Comparison of ENCODE assay signal across 13 mouse cellular contexts in the genomic region with DNA sequence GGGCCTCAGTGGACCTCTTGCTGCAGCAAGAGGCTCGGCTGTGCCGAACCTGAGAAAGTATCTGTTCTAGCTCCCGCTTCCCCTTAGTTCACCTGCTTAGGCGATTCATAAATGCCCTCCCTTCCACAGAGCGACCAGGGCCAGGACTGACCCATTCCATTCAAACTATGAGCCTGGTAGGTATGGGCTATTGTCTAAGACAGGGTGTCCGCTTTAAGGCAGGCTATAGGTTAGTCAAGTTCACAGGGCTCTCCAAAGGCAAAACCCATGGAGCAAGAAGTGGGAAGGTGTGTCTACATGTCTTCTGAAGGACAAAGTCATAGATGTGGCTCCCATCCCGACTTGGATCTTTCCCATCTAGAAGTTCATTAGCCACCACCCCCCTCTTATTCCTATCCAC. TPM values are rescaled to one million over a fixed set of nuclear protein-coding genes. Genes with fewer than 3 reads are reported as not detected.
DNase-seq lines count a peak whose midpoint lies in the region; ATAC-seq and TF ChIP-seq lines count a peak whose summit lies in the region.
"Had no signal": no experiment of that assay in that cellular context is flagged by ENCODE, and none has a peak within 500 bp of the region (broad histone marks: within the 10 kb centered on the region; RNA-seq: fewer than 3 reads in every experiment).

No protein-coding gene starts in this region.

- no peak for TF ChIP-seq CTCF in forebrain, postnatal 0 days (IDR thresholded peaks at IDR 0.05; ENCODE audit: low read depth)

- peaks cover 14% of the 10 kb centered on the region for H3K36me3 ChIP-seq in heart, embryonic 13.5 days
- H3K36me3 ChIP-seq in embryonic facial prominence, embryonic 11.5 days (replicated peaks; ENCODE audit: control insufficient read depth, insufficient read depth, low read depth, low read length) = no peaks in the 10 kb centered on the region
- no peaks in the 10 kb centered on the region for H3K36me3 ChIP-seq in forebrain, postnatal 0 days (ENCODE audit: insufficient read depth)
- H3K36me3 ChIP-seq in midbrain, embryonic 15.5 days (replicated peaks) = no peaks in the 10 kb centered on the region

- intact Hi-C loops in heart, postnatal 36 days (cut with DNase I) = loop anchor here (2.0 to 10.0 kb wide), 4 partner anchors 18 to 292 kb away; a partner anchor contains a TSS

- 0 out of 2 replicates have a peak overlapping the region, but pooled peaks have one; percentile 93 for H3K4me3 ChIP-seq in heart, embryonic 13.5 days
- H3K4me3 ChIP-seq in embryonic facial prominence, embryonic 11.5 days (ENCODE audit: low read depth, low read length) = peak overlapping the region; percentile 48
- H3K4me3 ChIP-seq in forebrain, postnatal 0 days (ENCODE audit: low read depth, low read length) = peak overlapping the region; percentile 74
- peak overlapping the region; percentile 82 for H3K4me3 ChIP-seq in midbrain, embryonic 15.5 days

- peaks cover 72% of the 10 kb centered on the region for H3K4me1 ChIP-seq in heart, embryonic 13.5 days
- peaks cover 39% of the 10 kb centered on the region for H3K4me1 ChIP-seq in embryonic facial prominence, embryonic 11.5 days (ENCODE audit: control insufficient read depth, insufficient read depth, low read length)
- H3K4me1 ChIP-seq in forebrain, postnatal 0 days (ENCODE audit: insufficient read depth) = peaks cover 37% of the 10 kb centered on the region
- peaks cover 77% of the 10 kb centered on the region for H3K4me1 ChIP-seq in midbrain, embryonic 15.5 days

- no peak overlapping the region for H3K4me2 ChIP-seq in heart, embryonic 13.5 days
- H3K4me2 ChIP-seq in embryonic facial prominence, embryonic 11.5 days (ENCODE audit: low read depth, low read length) = peak overlapping the region; percentile 51; the same call in 1 of the 2 replicates
- peak overlapping the region; percentile 96 for H3K4me2 ChIP-seq in forebrain, postnatal 0 days (ENCODE audit: low read depth)
- peak overlapping the region; percentile 71 for H3K4me2 ChIP-seq in midbrain, embryonic 15.5 days

- no peak overlapping the region for H3K27ac ChIP-seq in heart, embryonic 13.5 days (replicated peaks)
- peak overlapping the region; percentile 25; the same call in 1 of the 2 replicates for H3K27ac ChIP-seq in embryonic facial prominence, embryonic 11.5 days (replicated peaks; ENCODE audit: low read depth, low read length)
- no peak overlapping the region for H3K27ac ChIP-seq in forebrain, postnatal 0 days (ENCODE audit: low read depth, low read length)
- peak overlapping the region; percentile 97 for H3K27ac ChIP-seq in midbrain, embryonic 15.5 days
- H3K27ac ChIP-seq: liver, embryonic 14.5 days had no signal

- 80% methylated on average over 7 of the region's 7 CpGs for WGBS in heart, embryonic 13.5 days
- 82% methylated on average over 7 of the region's 7 CpGs for WGBS in embryonic facial prominence, embryonic 11.5 days
- 18% methylated on average over 7 of the region's 7 CpGs for WGBS in forebrain, postnatal 0 days
- 25% methylated on average over 7 of the region's 7 CpGs for WGBS in midbrain, embryonic 15.5 days

- no peak for ATAC-seq in heart, embryonic 13.5 days (ENCODE audit: extremely low read depth, insufficient number of reproducible peaks, low FRiP score, low TSS enrichment)
- ATAC-seq in embryonic facial prominence, embryonic 11.5 days (replicated peaks; ENCODE audit: insufficient number of reproducible peaks, low FRiP score, low TSS enrichment, low read depth) = no peak
- no peak for ATAC-seq in forebrain, postnatal 0 days
- ATAC-seq in midbrain, embryonic 15.5 days (replicated peaks) = no peak

- no peak for DNase-seq in heart, adult 8-10 months (ENCODE audit: low spot score)
- DNase-seq in embryonic facial prominence, embryonic 11.5 days (ENCODE audit: low spot score) = no peak
- DNase-seq in forebrain, postnatal 0 days = no peak
- DNase-seq in frontal cortex, postnatal 10 days (ENCODE audit: low spot score in 2 of 2) = no peak
- DNase-seq in adrenal gland, postnatal 36 days = no peak
- no peak for DNase-seq in heart, postnatal 36 days
- DNase-seq: adrenal gland, adult 2 months; kidney, adult 2 months had no signal

- no peak overlapping the region for H3K9ac ChIP-seq in heart, embryonic 13.5 days
- H3K9ac ChIP-seq in embryonic facial prominence, embryonic 11.5 days (replicated peaks; ENCODE audit: low read length) = peak overlapping the region; percentile 69
- peak overlapping the region; percentile 68; the same call in 1 of the 2 replicates for H3K9ac ChIP-seq in forebrain, postnatal 0 days
- peak overlapping the region; percentile 81 for H3K9ac ChIP-seq in midbrain, embryonic 15.5 days
- H3K9ac ChIP-seq: liver, embryonic 14.5 days had no signal

- no peaks in the 10 kb centered on the region for H3K9me3 ChIP-seq in heart, embryonic 13.5 days
- no peaks in the 10 kb centered on the region for H3K9me3 ChIP-seq in embryonic facial prominence, embryonic 11.5 days (replicated peaks; ENCODE audit: control insufficient read depth, low read length)
- no peaks in the 10 kb centered on the region for H3K9me3 ChIP-seq in forebrain, postnatal 0 days (ENCODE audit: low read length)
- no peaks in the 10 kb centered on the region for H3K9me3 ChIP-seq in midbrain, embryonic 15.5 days

- peaks cover 59% of the 10 kb centered on the region for H3K27me3 ChIP-seq in heart, embryonic 13.5 days (replicated peaks)
- H3K27me3 ChIP-seq in embryonic facial prominence, embryonic 11.5 days (ENCODE audit: control insufficient read depth, insufficient read depth, low read length) = peaks cover 57% of the 10 kb centered on the region
- no peaks in the 10 kb centered on the region for H3K27me3 ChIP-seq in forebrain, postnatal 0 days (ENCODE audit: insufficient read depth, low read length)
- H3K27me3 ChIP-seq in midbrain, embryonic 15.5 days (replicated peaks) = no peaks in the 10 kb centered on the region

RNA-seq across cellular contexts. Expression of a gene that starts 1.2 kb away (rescaled TPM):
- polyA plus RNA-seq in heart, embryonic 13.5 days (2015; fragmentation: Nextera tagmentation; extraction: Ambion mirVana) = 40.6 and 42.6 TPM in 2 replicates
- 10 to 100 TPM; 38.6 to 44.1 (median 41.2) TPM for total RNA-seq in heart, adult 8-10 months (2022)
- 43.6 and 48.8 TPM in 2 replicates for polyA plus RNA-seq in embryonic facial prominence, embryonic 11.5 days (2014; fragmentation: Nextera tagmentation; extraction: Ambion mirVana)
- 39.7 and 40.0 TPM in 2 replicates for total RNA-seq in forebrain, postnatal 0 days (2014; rRNA removed)
- 20.4 and 22.6 TPM in 2 replicates for polyA plus RNA-seq in forebrain, postnatal 0 days (2015; fragmentation: Nextera tagmentation; extraction: Ambion mirVana)
- polyA plus RNA-seq in midbrain, embryonic 15.5 days (2015; fragmentation: Nextera tagmentation; extraction: Ambion mirVana) = 44.3 and 44.9 TPM in 2 replicates
- 10 to 100 TPM; 24.1 to 35.9 TPM for total RNA-seq in adrenal gland, postnatal 36 days (2021)
- total RNA-seq in heart, postnatal 36 days (2021) = 10 to 100 TPM; 40.9 to 42.8 TPM

RNA-seq across cellular contexts. Expression of a gene that starts 2.0 kb away (rescaled TPM):
- polyA plus RNA-seq in heart, embryonic 13.5 days (2015; fragmentation: Nextera tagmentation; extraction: Ambion mirVana) = 0.31 and 0.45 TPM in 2 replicates
- total RNA-seq in heart, adult 8-10 months (2022) = not detected
- 35.4 and 47.4 TPM in 2 replicates for polyA plus RNA-seq in embryonic facial prominence, embryonic 11.5 days (2014; fragmentation: Nextera tagmentation; extraction: Ambion mirVana)
- 92.2 and 100 TPM in 2 replicates for total RNA-seq in forebrain, postnatal 0 days (2014; rRNA removed)
- 107 and 120 TPM in 2 replicates for polyA plus RNA-seq in forebrain, postnatal 0 days (2015; fragmentation: Nextera tagmentation; extraction: Ambion mirVana)
- 116 and 149 TPM in 2 replicates for polyA plus RNA-seq in midbrain, embryonic 15.5 days (2015; fragmentation: Nextera tagmentation; extraction: Ambion mirVana)
- not detected for total RNA-seq in adrenal gland, postnatal 36 days (2021)
- not detected for total RNA-seq in heart, postnatal 36 days (2021)
- total RNA-seq: adrenal gland, adult 2 months; megakaryocyte-erythroid progenitor cell, adult 5-6 weeks had no signal
- polyA plus RNA-seq: adrenal gland, adult 2 months; erythroblast, embryonic 14.5 days; kidney, adult 2 months had no signal

RNA-seq across cellular contexts. Expression of a gene that starts 34.3 kb away (rescaled TPM):
- 2.1 and 2.6 TPM in 2 replicates for polyA plus RNA-seq in heart, embryonic 13.5 days (2015; fragmentation: Nextera tagmentation; extraction: Ambion mirVana)
- total RNA-seq in heart, adult 8-10 months (2022) = 1 to 10 TPM; 4.0 to 9.1 (median 4.5) TPM
- polyA plus RNA-seq in embryonic facial prominence, embryonic 11.5 days (2014; fragmentation: Nextera tagmentation; extraction: Ambion mirVana) = 0.35 and 0.71 TPM in 2 replicates
- 2.6 TPM in 1 of 2 replicates, not detected in the other for total RNA-seq in forebrain, postnatal 0 days (2014; rRNA removed)
- not detected in 2 replicates for polyA plus RNA-seq in forebrain, postnatal 0 days (2015; fragmentation: Nextera tagmentation; extraction: Ambion mirVana)
- polyA plus RNA-seq in midbrain, embryonic 15.5 days (2015; fragmentation: Nextera tagmentation; extraction: Ambion mirVana) = 0.19 and 0.28 TPM in 2 replicates
- 1 to 10 TPM; 6.7 to 7.2 TPM for total RNA-seq in adrenal gland, postnatal 36 days (2021)
- 1 to 10 TPM; 5.1 to 6.0 TPM for total RNA-seq in heart, postnatal 36 days (2021)

Comparison
In these comparisons a context has a peak if more than half of its experiments do, and no peak if none do; other contexts are left out.
1. H3K27ac ChIP-seq: peak in embryonic facial prominence, embryonic 11.5 days (single experiment) and midbrain, embryonic 15.5 days (single experiment); none in heart, embryonic 13.5 days (single experiment) and forebrain, postnatal 0 days (single experiment).
2. RNA of a gene that starts 2.0 kb away (total RNA-seq): 92.2 to 100 TPM in forebrain, postnatal 0 days; not detected in heart, adult 8-10 months, not detected in heart, postnatal 36 days and not detected in adrenal gland, postnatal 36 days; every median in the first group is over 10 times any median in the second.
3. Peak in every context shown above with its lines, with median percentiles within 50 percentile points of each other: H3K4me3 ChIP-seq.